Mouse (Mus musculus): ENCODE results near the gene Tns3. TPM values are rescaled to one million over a fixed set of nuclear protein-coding genes. Genes with fewer than 3 reads are reported as not detected.

The Tns3 gene
- total and polyA plus RNA-seq, 3 experiments = not detected

DNA sequence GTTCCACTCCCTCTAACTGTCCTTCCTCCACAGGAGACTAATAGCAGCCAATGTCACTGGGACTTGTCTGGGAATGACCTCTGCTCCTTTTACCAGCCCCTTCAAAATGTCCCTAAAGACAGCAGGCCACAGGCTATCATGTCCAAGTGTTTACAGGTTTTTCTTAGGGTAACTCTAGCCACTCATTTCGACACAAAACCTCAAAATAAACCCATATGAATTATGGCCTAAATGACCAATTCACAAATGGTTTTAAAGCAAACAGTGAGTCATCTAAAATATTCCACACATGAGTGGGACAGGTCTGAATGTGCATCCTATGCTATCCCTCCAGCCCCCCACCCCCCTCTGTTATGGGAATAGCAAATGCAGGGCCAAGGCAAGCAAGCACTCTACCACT is 40.8 kb upstream of the Tns3 start:
- H3K9ac ChIP-seq (ENCODE audit: control insufficient read depth, low read depth, low read length, poor library complexity, severe bottlenecking) = no peak overlapping the region
- H3K27me3 ChIP-seq (ENCODE audit: control insufficient read depth in 1 of 2, insufficient read depth in 2 of 2, low read length in 2 of 2) = no peaks in the 10 kb centered on the region
- no peaks in the 10 kb centered on the region for H3K36me3 ChIP-seq (ENCODE audit: control insufficient read depth in 1 of 2, insufficient read depth in 2 of 2, low read length in 2 of 2)
- DNase-seq (ENCODE audit: low read depth, low spot score) = no peak
- no peak overlapping the region for H3K4me3 ChIP-seq (ENCODE audit: control insufficient read depth in 1 of 2, insufficient read depth in 1 of 2, low read depth in 2 of 2, low read length in 2 of 2)
- no peak overlapping the region for H3K27ac ChIP-seq (ENCODE audit: control insufficient read depth, low read depth, low read length)
- H3K9me3 ChIP-seq (replicated peaks; ENCODE audit: insufficient read depth, low read length) = no peaks in the 10 kb centered on the region
- H3K79me2 ChIP-seq (ENCODE audit: control insufficient read depth, insufficient read depth, low read length, poor library complexity) = no peaks in the 10 kb centered on the region
- no peak for TF ChIP-seq RCOR1 (IDR thresholded peaks at IDR 0.05; ENCODE audit: low read depth, low read length)
- no peak for TF ChIP-seq NRF1 (IDR thresholded peaks at IDR 0.05; ENCODE audit: insufficient read depth, low read depth, low read length, poor library complexity, severe bottlenecking)
- TF ChIP-seq POLR2A (IDR thresholded peaks at IDR 0.05; ENCODE audit: control insufficient read depth in 1 of 2, insufficient read depth in 1 of 2, low read depth in 1 of 2, low read length in 2 of 2, poor library complexity in 1 of 2) = no peak
- TF ChIP-seq USF2 (IDR thresholded peaks at IDR 0.05; ENCODE audit: borderline replicate concordance in 1 of 2, insufficient read depth in 1 of 2, low read depth in 1 of 2, low read length in 2 of 2) = no peak
- no peaks in the 10 kb centered on the region for H3K4me1 ChIP-seq (ENCODE audit: control insufficient read depth in 1 of 2, insufficient read depth in 2 of 2, low read length in 2 of 2)

GRCm38 (mm10) chr11:8703876-8704275 is 39.5 kb upstream of the Tns3 start:
- H3K9ac ChIP-seq (ENCODE audit: control insufficient read depth, low read depth, low read length, poor library complexity, severe bottlenecking) = no peak overlapping the region
- no peaks in the 10 kb centered on the region for H3K4me1 ChIP-seq (ENCODE audit: control insufficient read depth in 1 of 2, insufficient read depth in 2 of 2, low read length in 2 of 2)
- H3K4me3 ChIP-seq (ENCODE audit: control insufficient read depth in 1 of 2, insufficient read depth in 1 of 2, low read depth in 2 of 2, low read length in 2 of 2) = no peak overlapping the region
- H3K79me2 ChIP-seq (ENCODE audit: control insufficient read depth, insufficient read depth, low read length, poor library complexity) = no peaks in the 10 kb centered on the region
- no peaks in the 10 kb centered on the region for H3K27me3 ChIP-seq (ENCODE audit: control insufficient read depth in 1 of 2, insufficient read depth in 2 of 2, low read length in 2 of 2)
- no peak overlapping the region for H3K27ac ChIP-seq (ENCODE audit: control insufficient read depth, low read depth, low read length)
- no peak for DNase-seq (ENCODE audit: low read depth, low spot score)
- H3K36me3 ChIP-seq (ENCODE audit: control insufficient read depth in 1 of 2, insufficient read depth in 2 of 2, low read length in 2 of 2) = no peaks in the 10 kb centered on the region
- TF ChIP-seq TBP (IDR thresholded peaks at IDR 0.05; ENCODE audit: low read depth, low read length) = no peak
- TF ChIP-seq ZMIZ1 (IDR thresholded peaks at IDR 0.05; ENCODE audit: low read depth, low read length) = no peak
- TF ChIP-seq MAX (IDR thresholded peaks at IDR 0.05; ENCODE audit: low read length) = no peak
- TF ChIP-seq ZC3H11A (IDR thresholded peaks at IDR 0.05; ENCODE audit: low read depth, low read length) = no peak
- no peak for TF ChIP-seq EP300 (IDR thresholded peaks at IDR 0.05; ENCODE audit: low read depth in 1 of 2, low read length in 2 of 2)
- TF ChIP-seq GABPA (IDR thresholded peaks at IDR 0.05; ENCODE audit: low read depth, low read length) = no peak
- no peak for TF ChIP-seq NRF1 (IDR thresholded peaks at IDR 0.05; ENCODE audit: insufficient read depth, low read depth, low read length, poor library complexity, severe bottlenecking)
- TF ChIP-seq POLR2AphosphoS2 (IDR thresholded peaks at IDR 0.05; ENCODE audit: low read length) = no peak
- no peak for TF ChIP-seq MEF2A (IDR thresholded peaks at IDR 0.05; ENCODE audit: extremely low read depth, insufficient replicate concordance, low read depth, low read length, poor library complexity, severe bottlenecking)
- TF ChIP-seq SIN3A (IDR thresholded peaks at IDR 0.05; ENCODE audit: low read length) = no peak
- no peaks in the 10 kb centered on the region for H3K9me3 ChIP-seq (replicated peaks; ENCODE audit: insufficient read depth, low read length)

GRCm38 (mm10) chr11:8702532-8702886 is 38.2 kb upstream of the Tns3 start:
- H3K4me1 ChIP-seq (ENCODE audit: control insufficient read depth in 1 of 2, insufficient read depth in 2 of 2, low read length in 2 of 2) = no peaks in the 10 kb centered on the region

More at GRCm38 (mm10) chr11:8702532-8702886, 38.2 kb upstream of the Tns3 start:
- H3K27me3 ChIP-seq (ENCODE audit: control insufficient read depth in 1 of 2, insufficient read depth in 2 of 2, low read length in 2 of 2) = no peaks in the 10 kb centered on the region
- H3K4me3 ChIP-seq (ENCODE audit: control insufficient read depth in 1 of 2, insufficient read depth in 1 of 2, low read depth in 2 of 2, low read length in 2 of 2) = no peak overlapping the region
- H3K9ac ChIP-seq (ENCODE audit: control insufficient read depth, low read depth, low read length, poor library complexity, severe bottlenecking) = no peak overlapping the region
- TF ChIP-seq MAX (IDR thresholded peaks at IDR 0.05; ENCODE audit: low read length) = no peak
- TF ChIP-seq GABPA (IDR thresholded peaks at IDR 0.05; ENCODE audit: low read depth, low read length) = no peak
- no peak for DNase-seq (ENCODE audit: low read depth, low spot score)
- no peaks in the 10 kb centered on the region for H3K9me3 ChIP-seq (replicated peaks; ENCODE audit: insufficient read depth, low read length)
- H3K36me3 ChIP-seq (ENCODE audit: control insufficient read depth in 1 of 2, insufficient read depth in 2 of 2, low read length in 2 of 2) = no peaks in the 10 kb centered on the region
- H3K27ac ChIP-seq (ENCODE audit: control insufficient read depth, low read depth, low read length) = no peak overlapping the region
- no peaks in the 10 kb centered on the region for H3K79me2 ChIP-seq (ENCODE audit: control insufficient read depth, insufficient read depth, low read length, poor library complexity)

Data from MEL (cell line).